Mouse (Mus musculus): Measurements from ENCODE around the gene Fbxl12. TPM values are rescaled to one million over a fixed set of nuclear protein-coding genes. Genes with fewer than 3 reads are reported as not detected.
"Not testable (repeated sequence)": the region's sequence is repeated elsewhere in the genome, so short reads cannot be mapped to it uniquely, and the experiment has no call there.

Fbxl12 gene
- total RNA-seq, 1 experiment from 2014 or later: 15.3 TPM

DNA sequence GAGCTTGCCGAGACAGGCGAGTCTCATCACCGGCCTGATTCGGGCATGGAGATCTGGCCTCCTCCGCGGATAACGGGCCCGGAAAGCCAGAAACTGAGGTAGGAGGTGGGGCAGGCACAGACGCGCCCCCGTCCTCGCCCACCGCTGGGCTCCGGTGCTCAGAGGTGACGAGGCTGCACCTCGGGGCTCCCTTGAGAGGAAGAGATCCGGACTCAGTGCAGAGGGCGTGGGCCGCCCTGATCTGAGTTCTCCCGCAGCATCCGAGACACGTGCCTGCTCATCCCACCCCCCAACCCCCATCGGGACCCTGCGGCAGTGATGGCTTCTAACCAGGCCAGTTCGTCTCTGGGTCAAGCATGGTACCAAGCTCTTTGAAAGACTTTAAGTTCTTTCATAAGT lies 7.7 kb upstream of the Fbxl12 start:
- DNase-seq: no peak

DNA sequence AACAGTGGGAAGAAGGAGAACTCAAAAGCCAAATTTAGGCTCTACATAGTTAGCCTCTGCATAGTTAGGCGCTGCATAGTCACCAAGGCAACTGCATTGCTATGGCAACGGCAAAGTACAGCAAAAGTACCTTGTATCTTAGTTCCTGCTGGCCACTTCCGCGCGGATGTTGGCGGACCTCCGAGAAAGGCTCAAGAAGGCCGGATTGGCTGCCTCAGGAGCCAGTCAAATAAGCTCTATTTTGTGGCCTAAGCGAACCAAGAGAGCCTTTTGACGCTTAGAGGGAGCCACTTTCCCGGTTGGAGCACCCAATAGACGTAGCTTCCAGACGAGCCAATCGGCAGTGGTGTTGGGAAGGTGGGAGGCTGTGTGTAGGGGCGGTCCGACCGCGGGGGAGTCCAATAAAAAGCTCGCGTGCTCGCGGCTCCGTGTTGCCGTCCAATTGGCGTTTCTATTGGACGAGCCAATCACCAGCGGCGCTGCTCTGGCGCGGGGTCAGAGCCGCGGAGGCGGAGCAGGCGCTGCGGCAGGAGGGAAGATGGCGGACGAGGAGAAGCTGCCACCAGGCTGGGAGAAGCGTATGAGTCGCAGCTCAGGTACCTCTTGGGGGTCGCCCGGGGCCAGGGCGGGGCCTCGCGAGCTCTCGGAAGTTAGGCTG lies 7.2 kb upstream of the Fbxl12 start, which contains the start of gene Pin1:
Pin1 (plus strand) TSS at position 494 of the 658 bp plus-strand sequence.
- peak; percentile 98 for DNase-seq

DNA sequence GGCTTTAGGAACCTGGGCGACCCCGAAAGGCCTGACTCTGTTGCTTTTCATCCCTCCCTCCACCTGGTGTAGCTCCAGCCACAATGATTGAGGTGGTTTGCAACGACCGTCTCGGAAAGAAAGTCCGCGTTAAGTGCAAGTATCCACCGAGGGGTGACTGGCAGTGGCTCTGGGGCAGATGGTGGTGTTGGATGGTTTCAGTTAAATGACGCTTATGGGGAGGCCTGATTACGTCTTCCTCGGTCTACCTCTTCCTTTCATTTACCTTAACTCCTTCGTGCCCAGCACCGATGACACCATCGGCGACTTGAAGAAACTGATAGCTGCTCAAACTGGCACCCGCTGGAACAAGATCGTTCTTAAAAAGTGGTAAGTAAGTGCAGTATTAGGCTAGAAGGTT lies 554 bp upstream of the Fbxl12 start:
- DNase-seq: peak; percentile 32

DNA sequence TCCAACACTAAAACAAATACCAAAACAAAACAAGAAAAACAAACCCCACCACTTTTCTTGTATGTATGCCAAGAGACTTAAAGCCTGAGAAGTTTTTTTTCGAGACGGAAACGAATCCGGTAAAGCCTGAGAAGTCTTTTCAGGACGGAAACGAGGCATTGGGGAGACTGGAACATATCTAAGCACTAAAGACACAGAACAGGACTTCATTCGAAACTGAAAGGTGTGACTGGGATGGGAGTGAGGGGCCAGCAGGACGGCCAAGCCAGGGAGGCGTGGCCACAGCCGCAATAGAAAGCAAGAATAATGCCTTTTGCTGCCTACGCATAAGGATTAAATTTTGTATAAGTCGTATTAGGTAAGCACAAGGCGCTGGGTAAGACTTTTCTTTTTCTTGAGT lies 786 bp downstream of the Fbxl12 start:
- DNase-seq: peak; percentile 19

DNA sequence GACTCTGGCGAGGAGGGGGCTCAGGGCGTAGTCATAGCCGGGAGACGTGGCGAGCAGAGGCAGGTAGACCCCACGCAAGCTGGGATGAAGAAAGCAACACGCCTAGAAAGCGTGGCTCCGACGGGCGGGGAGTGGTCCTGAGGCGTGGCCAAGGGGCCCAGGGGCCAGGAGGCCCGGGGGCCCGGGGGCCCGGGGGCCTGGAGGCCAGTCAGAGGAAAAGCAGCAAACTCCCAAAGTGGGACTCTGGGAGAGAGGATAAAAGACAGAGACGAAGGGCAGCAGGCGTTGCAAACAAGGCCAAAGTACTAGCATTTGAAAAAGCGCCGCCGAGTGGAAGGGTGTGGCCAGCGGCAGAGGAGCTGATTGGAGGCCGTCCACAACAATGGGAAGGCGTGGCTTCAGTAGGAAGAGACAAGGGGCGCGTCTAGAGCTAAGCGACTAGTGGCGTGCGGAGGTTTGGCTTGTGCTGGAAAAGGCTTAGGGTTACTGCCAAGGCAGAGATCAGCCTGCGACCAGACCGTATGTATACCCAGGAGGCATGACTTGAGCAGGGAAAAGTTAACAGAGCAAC lies 1.6 kb downstream of the Fbxl12 start:
- DNase-seq: peak; percentile 94

DNA sequence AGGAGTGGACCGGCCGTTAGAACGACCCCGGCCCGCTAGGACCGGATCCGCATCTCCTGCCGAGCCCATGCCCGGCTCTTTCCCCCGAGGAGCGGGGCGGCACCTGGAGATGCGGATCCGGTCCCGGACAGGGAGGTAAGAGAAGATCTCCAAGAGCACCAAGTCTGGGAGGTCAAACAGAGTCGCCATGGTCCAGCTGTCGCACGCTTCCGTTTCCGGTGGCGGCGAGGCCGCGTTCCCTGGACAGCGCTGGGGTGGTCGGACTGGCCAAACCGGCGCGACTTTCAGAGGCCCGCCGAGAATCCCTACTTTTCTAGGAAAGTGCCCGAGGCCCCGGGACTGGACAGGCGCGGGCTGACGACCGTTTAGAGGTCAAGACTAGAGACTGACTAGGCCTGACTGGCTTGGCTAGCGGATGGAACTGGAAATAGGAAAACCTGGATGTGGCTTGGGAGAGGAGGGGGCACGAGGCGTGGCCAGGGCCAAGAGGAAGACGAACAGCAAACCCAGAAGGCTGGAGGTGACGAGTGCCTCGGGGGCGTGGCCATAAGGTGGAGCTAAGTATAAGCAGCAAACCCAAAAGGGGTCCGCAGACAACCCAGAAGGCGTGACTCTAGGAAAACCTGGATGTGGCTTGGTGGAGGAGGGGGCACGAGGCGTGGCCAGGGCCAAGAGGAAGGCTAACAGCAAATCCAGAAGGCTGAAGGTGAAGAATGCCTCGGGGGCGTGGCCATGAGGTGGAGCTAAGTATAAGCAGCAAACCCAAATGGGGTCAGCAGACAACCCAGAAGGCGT lies 2.3 kb downstream of the Fbxl12 start, which contains the start of gene Ubl5:
Ubl5 (plus strand) TSS at position 778 of the 795 bp plus-strand sequence.
- DNase-seq: peak; percentile 92

DNA sequence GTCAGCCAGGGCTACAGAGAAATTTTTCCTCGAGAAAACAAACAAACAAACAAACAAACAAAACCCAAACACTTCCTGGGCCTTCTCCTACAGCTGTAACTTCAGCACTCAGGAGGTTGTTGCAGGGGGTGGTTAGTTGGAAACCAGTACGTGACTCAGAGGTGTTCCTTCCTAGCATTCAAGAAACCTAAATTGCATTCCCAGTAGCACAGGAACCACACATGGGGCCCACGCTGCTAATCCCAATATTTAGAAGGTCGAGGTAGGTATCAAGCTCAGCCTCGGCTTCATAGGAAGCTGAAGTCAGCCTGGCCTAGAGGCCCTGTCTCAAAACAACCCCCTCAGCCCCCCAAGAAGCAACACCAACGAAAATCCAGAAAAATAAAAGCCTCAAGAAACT lies 3.1 kb downstream of the Fbxl12 start:
- DNase-seq: no peak

DNA sequence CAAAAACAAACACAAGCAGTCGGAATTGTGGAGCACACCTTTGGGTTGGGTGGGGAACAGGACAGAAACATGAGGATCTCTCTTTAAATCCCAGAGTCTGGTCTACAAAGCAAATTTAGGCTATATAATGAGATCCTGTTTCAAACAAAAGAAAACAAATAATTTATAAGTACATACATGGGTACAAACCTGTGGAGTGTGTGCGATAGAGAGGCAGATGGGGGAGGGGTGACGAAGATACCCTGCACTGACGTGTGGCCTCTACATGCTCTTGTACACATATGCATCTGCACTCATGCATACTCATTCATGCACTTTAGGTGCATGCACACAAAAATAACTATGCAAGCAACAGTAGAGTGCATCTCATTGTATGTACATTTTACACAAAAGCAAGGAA lies 5.1 kb downstream of the Fbxl12 start:
- DNase-seq: no peak

DNA sequence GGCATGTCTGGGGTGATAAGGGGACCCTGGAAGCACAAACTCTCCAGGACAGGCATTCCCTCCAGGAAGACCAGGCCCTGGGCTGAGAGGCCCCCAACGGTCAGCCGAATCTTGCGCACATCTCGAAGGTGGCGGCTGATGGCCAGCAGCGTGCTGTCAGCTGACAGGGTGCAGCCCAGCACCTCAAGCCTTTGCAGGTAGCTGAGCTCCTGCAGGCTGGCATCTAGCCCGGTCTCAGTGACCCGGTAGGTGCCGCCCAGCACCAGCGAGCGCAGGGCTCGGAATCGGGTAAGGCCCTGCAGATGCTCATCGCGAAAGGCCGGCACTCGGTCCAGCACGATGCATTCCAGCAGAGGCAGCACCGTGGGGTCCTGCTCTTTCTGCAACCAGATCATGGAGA lies 6.0 kb downstream of the Fbxl12 start:
- no peak for DNase-seq

DNA sequence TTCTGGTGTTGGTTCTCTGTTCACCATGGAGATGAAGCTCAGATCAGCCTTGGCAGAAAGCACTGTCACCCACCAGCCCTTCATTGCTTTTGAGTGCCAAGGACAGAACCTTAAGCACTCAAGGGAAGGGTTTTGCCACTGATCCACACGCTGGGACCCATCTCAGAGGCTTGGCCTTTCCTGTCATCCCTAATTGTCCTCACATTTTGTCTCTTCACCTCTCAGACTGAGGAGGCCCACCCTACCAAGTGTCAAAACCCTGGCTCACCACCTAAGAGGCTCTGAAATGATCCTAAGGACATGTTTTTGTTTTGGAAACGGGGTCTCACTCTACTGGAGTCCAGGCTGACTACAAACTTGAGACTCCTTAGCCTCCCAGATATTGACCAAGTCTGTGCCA lies 7.8 kb downstream of the Fbxl12 start:
- no peak for DNase-seq

DNA sequence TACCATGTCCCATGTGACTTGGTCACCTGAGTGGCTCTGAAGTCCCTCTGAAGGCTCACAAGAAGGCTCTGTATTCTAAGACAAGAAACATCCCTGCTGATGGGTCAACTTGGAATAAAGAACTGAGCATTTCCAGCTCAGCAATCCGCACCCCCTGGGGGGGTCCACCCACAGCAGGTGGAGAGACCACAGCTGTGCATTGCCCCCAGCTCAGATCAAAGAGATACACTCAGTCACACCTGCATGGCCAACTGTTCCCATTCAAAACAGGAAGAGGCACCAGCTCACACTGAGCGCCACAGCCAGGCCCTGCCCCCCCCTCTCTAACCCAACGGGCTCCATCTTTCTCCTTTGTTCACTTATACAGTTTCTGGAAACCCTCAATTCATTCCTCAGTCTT lies 8.3 kb downstream of the Fbxl12 start:
- DNase-seq: no peak

DNA sequence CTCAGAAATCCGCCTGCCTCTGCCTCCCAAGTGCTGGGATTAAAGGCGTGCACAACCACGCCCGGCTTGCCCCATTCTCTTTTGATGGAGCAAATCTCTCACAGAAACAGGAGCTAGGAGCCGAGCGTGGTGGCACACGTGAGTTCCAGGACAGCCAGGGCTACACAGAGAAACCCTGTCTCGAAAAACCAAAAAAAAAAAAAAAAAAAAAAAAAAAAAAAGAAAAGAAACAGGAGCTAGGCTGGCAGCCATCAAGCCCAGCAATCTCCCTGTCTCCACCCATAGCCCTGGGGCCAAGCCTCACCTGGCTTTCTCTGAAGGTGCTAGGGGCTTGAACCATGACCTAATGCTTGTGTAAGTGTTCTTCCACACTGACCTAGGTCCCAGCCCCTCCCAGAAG lies 8.9 kb downstream of the Fbxl12 start:
- DNase-seq: not testable (repeated sequence)

DNA sequence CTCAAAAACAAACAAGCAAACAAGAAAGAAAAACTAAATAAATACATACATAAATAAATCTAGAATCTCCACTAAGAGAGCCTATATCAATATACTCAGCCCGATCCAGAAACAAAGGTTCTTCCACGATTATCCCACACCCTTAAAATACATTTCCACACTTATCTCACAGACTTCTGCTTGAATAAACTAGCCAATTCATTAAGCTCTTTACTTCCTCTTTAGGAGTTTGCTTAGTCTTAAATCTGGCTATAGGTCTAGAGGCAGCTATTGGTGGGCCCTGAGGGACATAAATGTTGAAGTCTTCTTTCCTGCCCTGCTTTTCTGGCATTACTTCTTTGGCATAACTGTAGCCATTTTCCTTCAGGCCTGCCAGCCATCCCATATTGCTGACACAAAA lies 13.2 kb downstream of the Fbxl12 start:
- DNase-seq: no peak

DNA sequence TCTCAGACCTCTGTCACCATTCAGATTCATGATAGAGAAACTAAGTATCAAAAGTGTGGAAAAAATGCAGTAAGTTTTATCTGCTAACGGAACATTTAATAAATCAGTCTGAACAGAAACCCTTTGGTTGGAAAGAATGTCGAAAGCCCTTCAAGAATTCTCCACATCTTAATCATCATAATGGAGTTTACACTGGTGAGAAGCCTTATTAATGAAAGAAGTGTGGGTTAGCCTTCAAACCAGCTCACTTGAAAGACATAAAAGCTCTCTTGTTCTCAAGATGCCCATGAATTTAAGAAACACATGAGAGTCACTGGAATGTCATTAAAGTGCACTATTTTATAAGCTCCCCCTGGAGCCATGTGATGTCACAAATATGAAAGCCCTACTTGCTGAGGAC lies 27.9 kb downstream of the Fbxl12 start:
- no peak for DNase-seq

DNA sequence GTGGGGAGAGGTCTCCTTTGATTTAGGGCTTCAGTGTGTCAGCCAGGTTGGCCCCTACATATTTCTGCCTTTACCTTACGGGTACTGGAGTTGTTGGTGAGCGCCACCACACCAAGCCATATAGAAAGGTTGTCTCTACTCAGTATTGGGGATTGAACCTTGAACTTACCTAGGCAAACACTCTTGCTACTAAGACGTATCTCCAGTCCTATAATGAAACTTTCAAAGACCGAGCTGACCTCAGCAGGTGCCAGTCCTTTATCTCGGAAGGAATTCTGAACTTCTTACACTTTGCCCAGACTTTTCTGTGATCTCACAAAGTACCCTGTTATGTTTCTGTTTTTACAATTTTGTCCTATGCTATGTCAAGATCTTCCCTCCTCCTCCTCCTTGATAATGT lies 32.6 kb downstream of the Fbxl12 start:
- DNase-seq: no peak

DNA sequence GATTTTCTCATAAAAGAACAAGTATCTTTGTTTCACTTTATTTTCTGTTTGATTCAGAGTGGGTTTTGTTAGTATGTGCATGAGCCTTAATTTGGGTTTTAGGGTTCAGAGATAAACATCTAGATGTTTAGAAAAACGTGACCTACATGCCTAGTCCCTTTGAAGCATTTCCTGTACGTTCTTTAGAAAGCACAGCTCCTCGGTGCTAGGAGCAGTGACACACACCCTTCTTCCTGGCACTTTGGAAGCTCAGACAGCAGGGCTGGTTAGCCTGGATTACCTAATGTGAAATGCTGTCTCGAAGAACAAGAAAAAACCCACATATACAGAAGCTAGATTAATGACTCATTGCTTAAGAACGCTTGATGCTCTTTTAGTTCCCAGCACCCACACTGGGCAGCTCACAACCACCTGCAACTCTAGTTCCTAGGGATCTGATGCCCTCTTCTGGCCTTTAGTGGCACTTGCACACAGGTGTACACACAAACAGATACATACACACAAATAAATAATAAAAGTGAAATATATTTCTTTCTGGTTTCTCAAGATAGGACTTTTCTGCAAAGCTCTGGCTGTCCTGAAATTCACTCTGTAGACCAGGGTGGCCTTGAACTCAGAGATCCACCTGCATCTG lies 34.6 kb downstream of the Fbxl12 start:
- no peak for DNase-seq

DNA sequence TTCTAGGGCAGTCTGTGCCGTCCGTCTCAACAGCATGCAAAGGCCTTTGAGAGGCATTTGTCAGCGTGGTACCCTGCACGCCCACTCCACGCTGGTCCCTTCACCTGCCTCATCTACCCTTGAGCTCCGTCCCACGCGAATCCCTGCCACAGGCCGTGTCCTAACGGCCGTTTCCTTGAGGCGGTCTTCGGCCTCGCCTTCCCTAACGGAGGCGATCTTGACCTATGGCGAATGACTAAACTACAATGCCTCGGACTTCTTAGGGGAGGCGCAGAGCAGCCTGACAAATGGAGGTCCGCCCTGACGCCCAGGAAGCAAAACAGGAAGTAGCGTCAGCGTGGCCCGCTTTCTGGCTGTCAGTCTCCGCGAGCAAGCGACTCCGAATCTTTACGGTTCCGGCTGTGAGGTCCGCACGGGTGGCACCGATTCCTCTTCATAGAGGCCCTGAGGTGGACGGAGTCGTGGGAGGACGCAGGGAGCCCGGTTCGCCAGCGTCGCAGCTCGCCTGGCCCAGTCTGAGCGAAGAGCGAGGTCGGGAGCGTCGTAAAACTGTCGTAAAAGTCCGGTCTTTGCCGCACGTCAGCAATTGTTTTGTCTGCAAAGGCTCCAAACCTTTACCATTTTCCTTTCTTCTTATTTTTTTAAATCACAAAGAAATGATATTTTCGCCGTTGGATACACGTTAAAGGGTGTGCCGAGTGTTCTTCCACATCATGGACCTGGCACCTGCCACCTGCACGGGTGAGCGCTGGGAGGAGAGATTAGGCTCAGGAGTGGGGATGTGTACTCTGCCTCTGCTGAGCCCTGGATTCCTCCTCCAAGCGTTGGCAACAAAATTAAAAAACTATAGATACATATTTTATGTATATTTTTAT lies 37.2 kb downstream of the Fbxl12 start:
- peak; percentile 89 for DNase-seq

DNA sequence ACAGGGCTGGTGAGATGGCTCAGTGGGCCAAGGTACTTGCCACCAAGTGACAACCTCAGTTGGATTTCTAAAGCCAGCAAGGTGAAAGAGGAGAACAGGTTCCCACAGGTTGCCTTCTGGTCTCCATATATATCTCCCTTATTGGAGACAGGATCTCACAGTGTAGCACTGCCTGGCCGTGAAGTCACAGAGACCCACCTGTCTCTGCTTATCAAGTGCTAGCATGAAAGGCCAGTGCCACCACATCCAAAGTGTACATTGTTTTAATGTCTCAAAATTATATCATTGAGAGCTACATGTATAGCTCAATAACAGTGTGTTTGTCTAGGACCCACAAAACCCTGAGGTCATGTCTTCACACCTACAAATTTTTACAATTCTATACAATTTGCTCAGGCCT lies 38.3 kb downstream of the Fbxl12 start:
- DNase-seq: no peak

DNA sequence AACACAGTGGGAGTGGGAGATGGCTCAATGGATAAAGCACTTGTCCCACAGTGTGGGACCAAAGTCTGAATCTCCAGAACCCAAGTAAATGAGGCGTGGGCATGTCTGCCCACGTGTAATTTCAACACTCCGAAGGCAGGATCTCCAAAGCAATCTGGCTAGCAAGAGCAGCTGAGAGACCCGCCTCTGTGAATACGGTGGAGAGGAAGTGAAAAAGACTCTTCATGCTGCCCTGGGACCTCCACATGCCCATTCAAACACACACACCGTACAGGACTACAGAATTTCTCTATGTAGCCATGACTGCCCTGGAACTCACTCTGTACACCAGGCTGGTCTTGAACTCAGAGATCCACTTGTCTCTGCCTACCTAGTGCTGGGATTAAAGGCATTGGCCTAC lies 43.3 kb downstream of the Fbxl12 start:
- DNase-seq: no peak

DNA sequence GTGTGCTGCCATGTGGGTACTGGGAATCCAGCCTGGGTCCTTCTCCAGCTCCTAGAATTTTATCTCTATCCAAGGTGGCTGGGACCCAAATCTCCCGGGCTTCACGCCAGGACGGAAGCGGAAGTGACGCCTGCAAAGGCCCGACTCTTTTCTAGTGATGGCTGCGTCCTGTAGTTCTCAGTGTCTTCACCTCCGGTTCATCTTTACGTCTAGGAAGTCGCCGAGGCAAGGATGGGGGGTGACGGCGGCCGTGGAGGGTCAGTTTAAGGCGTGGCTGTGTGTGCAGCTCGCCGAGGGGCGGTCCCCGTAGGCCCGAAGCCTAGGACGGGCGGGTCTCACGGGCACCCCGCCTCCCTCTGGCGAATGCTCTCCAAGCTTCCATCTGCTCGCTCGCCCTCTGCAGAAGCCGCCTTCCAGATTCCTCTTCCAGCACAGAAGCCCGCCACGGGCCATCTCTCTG lies 63.4 kb downstream of the Fbxl12 start, which contains the start of gene Zfp846:
Zfp846 (plus strand) TSS at position 117 of the 460 bp plus-strand sequence.
- peak; percentile 99 for DNase-seq

DNA sequence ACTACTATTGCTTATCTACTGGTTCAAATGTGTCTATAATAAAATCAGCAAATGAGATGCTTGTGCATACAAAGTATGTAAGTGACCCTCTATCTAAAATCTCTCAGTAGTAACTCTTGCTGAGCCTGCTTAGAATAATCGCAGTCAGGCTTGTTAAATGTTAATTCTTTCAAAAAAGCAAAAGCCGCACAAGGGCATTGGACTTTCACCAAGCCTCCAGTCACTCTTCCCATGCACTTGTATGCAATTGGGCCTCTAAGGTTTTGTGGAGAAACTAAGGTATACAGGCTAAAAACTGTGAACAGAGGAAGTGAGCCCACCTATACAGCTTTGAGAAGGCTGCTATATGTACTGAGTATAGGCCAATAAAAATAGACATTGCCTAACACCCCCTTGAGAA lies 68.0 kb downstream of the Fbxl12 start:
- DNase-seq: no peak

DNA sequence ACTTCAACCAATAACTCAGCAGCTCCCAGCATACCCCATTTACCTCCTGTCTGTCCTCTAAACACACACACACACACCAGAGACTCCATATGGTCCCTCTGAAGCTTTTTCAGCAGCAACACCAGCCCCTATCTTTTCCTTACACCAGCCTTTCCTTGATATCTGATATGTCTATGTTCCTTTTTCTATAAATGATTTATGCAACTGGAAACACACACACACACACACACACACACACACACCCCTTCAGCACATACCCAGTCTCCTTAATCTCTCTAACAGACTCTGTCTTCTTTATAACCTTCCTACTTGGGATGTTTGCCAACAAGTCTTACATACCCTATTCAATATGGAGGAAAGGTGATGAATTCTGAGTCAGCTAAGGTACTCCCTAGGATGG lies 73.5 kb downstream of the Fbxl12 start:
- no peak for DNase-seq

All from adrenal gland, postnatal 14 days (tissue).